Mouse (Mus musculus): Measurements from ENCODE around the gene Unc13b.

DNA sequence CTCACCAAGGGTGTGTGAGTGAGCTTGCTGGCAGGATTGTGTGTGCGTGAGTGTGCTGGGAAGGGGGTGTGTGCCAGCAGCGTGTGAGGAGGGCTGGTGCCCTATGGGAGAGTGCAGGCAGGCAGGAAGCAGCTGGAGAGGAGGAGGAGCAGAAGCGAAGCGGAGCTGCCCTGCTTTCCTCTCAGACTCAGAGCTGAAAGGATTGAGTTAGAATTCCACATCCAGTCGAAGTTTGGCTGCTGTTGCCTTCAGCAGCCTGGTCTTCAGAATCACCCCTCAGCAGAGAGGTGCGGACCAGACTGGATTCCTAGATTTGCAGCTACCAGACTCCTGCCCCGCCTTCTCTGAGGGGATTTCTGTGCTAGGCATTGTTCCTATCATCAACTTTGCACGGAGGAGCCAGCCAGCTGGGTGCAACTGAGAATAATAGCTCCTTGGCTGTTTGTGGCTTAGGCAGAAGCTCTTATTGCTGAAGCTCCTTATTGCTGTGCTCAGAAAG lies 150.4 kb downstream of the Unc13b start:
- TF ChIP-seq GATA1 (IDR thresholded peaks at IDR 0.05; ENCODE audit: low read length) = no peak
- TF ChIP-seq TAL1 (IDR thresholded peaks at IDR 0.05; ENCODE audit: low read length) = no peak
